Mouse (Mus musculus): Measurements from ENCODE around the gene Zfp523. TPM values are rescaled to one million over a fixed set of nuclear protein-coding genes. Genes with fewer than 3 reads are reported as not detected.

Zfp523 gene
- 18.0 TPM for polyA plus RNA-seq (2017; shearing (Covaris generic))

GRCm38 (mm10) chr17:28176775-28177539 lies at the start of gene Zfp523:
Gene Zfp523, plus strand, starts transcription at chr17:28177129.

GRCm38 (mm10) chr17:28141771-28142699 lies 34.9 kb upstream of the Zfp523 start, which contains the start of gene Scube3:
Gene Scube3, plus strand, starts transcription at chr17:28142141.

GRCm38 (mm10) chr17:28207591-28208313 lies 30.8 kb downstream of the Zfp523 start, which contains the start of gene Def6:
Gene Def6, plus strand, starts transcription at chr17:28207778.

GRCm38 (mm10) chr17:28232475-28233060 lies 55.6 kb downstream of the Zfp523 start, which contains the start of gene Ppard:
Gene Ppard, plus strand, starts transcription at chr17:28232700.

Other genes with a start within 250 kb of the Zfp523 start
- 0.69 TPM for gene Tcp11, start 96.5 kb upstream of the Zfp523 start, polyA plus RNA-seq (2017; shearing (Covaris generic))
- gene Scube3, start 35.0 kb upstream of the Zfp523 start, polyA plus RNA-seq (2017; shearing (Covaris generic)): 0.21 TPM
- 192 TPM for gene Def6, start 30.6 kb downstream of the Zfp523 start, polyA plus RNA-seq (2017; shearing (Covaris generic))
- 3.7 TPM for gene Ppard, start 55.6 kb downstream of the Zfp523 start, polyA plus RNA-seq (2017; shearing (Covaris generic))
- 15.5 TPM for gene Fance, start 136.4 kb downstream of the Zfp523 start, polyA plus RNA-seq (2017; shearing (Covaris generic))
- 257 TPM for gene Rpl10a, start 151.3 kb downstream of the Zfp523 start, polyA plus RNA-seq (2017; shearing (Covaris generic))
- not detected for gene Tead3, start 173.7 kb downstream of the Zfp523 start, polyA plus RNA-seq (2017; shearing (Covaris generic))
- gene Tulp1, start 188.1 kb downstream of the Zfp523 start, polyA plus RNA-seq (2017; shearing (Covaris generic)): 0.87 TPM

All from effector memory CD4-positive, alpha-beta T cell, adult 7 months (primary cell).